Mouse (Mus musculus) heart, postnatal 0 days (tissue): ENCODE results near the gene Hibadh.

ENCODE experiments used
- CTCF ChIP-seq: IDR thresholded peaks from 2 replicates; pipeline ENCODE4 v1.5.1; 2016; ENCODE audit warnings: antibody characterized with exemption, control low read depth, low read depth
- EP300 ChIP-seq: IDR thresholded peaks from 2 replicates; pipeline ENCODE4 v1.6.1; 2016; ENCODE audit warnings: antibody characterized with exemption, low read depth

DNA sequence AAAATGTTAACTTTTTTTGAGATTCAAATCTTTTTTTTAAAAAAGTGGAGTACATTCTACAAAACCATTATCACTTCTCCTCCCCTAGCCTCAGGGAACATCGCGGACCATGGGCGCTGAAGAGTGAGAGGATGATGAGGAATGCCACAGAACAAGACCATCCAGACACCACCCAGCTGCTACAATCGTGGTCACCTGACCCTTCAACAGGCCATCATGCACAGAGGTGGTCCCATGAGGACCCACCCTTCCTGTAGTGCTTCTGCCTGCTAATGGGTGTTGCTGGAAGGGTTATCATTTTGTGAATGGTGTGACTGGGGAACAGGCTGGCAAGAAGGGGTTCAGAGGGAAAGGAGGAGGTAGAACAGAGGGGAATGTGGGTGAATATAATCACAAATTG is 2.9 kb downstream of the Hibadh start:
- TF ChIP-seq CTCF (no peak), EP300 (no peak)
